Mouse (Mus musculus) olfactory bulb, adult 2 months (tissue): Measurements from ENCODE around the gene Lrg1.

Experiments used
- CTCF ChIP-seq: fragments of 200-500 bp; IDR thresholded peaks from 2 replicates; pipeline ENCODE4 v1.5.1; 2012; ENCODE audit warnings: low read depth, mild to moderate bottlenecking, low read length, moderate library complexity; ENCODE audit not compliant: insufficient read depth
- POLR2A ChIP-seq: fragments of 200-500 bp; IDR thresholded peaks from 2 replicates; pipeline ENCODE4 v1.6.1; 2012; ENCODE audit warnings: mild to moderate bottlenecking, low read depth, low read length, moderate library complexity; ENCODE audit not compliant: insufficient read depth

DNA sequence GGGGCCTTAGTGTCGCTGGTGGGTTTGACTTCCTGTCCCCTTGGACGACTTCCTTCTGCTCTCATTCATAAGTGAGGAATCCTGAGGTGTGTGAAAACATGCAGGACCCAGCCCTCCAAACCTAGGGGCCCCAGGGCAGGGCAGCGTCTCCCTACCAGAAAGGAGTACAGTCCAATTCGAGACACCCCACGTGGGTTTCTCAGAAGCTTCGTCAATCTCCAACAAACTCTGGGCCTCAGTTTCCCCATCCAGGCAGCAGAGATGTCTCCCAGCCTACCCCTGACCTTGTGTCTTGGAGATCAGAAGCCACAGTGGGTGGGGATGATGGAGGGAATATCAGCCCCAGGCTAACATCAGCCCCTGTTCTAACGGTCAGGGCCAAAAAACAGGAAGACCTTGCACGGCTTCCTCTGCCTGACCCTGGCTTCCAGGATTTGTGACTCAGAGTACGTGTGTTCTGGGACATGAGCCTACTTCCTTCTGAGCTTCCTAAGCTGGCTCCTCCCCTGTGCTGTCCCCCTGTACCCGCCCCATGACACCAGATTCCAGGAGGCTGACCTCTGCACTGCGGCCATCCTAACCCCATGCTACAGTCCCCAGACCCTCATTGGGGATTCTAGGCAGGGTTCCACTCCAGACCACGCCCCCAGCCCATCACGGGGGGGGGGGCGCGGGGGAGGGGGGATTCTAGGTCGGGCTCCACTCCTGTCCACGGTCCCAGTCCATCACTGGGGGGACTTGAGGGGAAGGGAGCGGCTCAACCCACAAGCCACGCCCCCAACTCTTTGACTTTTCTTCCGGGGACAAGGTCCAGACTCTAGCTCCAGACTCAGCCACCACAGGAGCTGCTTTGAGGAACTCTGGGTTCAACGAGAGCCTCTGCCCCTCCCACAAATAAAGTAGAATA lies 11.9 kb upstream of the Lrg1 start:
- no peak for TF ChIP-seq CTCF
- TF ChIP-seq POLR2A: no peak
